Mouse (Mus musculus): ENCODE results near the gene Insig2. TPM values are rescaled to one million over a fixed set of nuclear protein-coding genes. Genes with fewer than 3 reads are reported as not detected.

Gene Insig2
- polyA plus RNA-seq, 1 experiment from 2014 or later: 42.8 TPM

- Histone ChIP-seq H3K4me2 (replicated peaks; ENCODE audit: low read depth) (no peak overlapping the region), H3K27me3 (ENCODE audit: control insufficient read depth, insufficient read depth, low read length) (no peaks in the 10 kb centered on the region), H3K4me3 (ENCODE audit: low read depth, low read length) (no peak overlapping the region), H3K9ac (ENCODE audit: low read length) (no peak overlapping the region), H3K36me3 (ENCODE audit: control insufficient read depth, insufficient read depth, low read length) (no peaks in the 10 kb centered on the region), H3K9me3 (ENCODE audit: control insufficient read depth, low read length) (no peaks in the 10 kb centered on the region), H3K4me1 (replicated peaks; ENCODE audit: control insufficient read depth, insufficient read depth) (no peaks in the 10 kb centered on the region), H3K27ac (replicated peaks) (no peak overlapping the region)
- no peak for TF ChIP-seq CTCF (IDR thresholded peaks at IDR 0.05; ENCODE audit: low read depth)
- no peak for TF ChIP-seq EP300 (optimal IDR thresholded peaks at IDR 0.05)
- no peak for ATAC-seq (ENCODE audit: low FRiP score, low TSS enrichment)
- WGBS: 97% methylated on average over 1 of the region's 1 CpGs
- no peak for DNase-seq (ENCODE audit: low spot score)
Measured at GRCm38 (mm10) chr1:121372656-121373055, 40.3 kb upstream of the Insig2 start.

- no peak for TF ChIP-seq EP300 (optimal IDR thresholded peaks at IDR 0.05)
- no peak for TF ChIP-seq CTCF (IDR thresholded peaks at IDR 0.05; ENCODE audit: low read depth)
- WGBS: 28% methylated on average over 12 of the region's 12 CpGs
- Histone ChIP-seq H3K27ac (replicated peaks) (no peak overlapping the region), H3K27me3 (ENCODE audit: control insufficient read depth, insufficient read depth, low read length) (no peaks in the 10 kb centered on the region), H3K9me3 (ENCODE audit: control insufficient read depth, low read length) (no peaks in the 10 kb centered on the region), H3K4me3 (ENCODE audit: low read depth, low read length) (no peak overlapping the region), H3K4me1 (replicated peaks; ENCODE audit: control insufficient read depth, insufficient read depth) (no peaks in the 10 kb centered on the region), H3K36me3 (ENCODE audit: control insufficient read depth, insufficient read depth, low read length) (no peaks in the 10 kb centered on the region), H3K4me2 (replicated peaks; ENCODE audit: low read depth) (no peak overlapping the region), H3K9ac (ENCODE audit: low read length) (no peak overlapping the region)
- ATAC-seq (ENCODE audit: low FRiP score, low TSS enrichment) (no peak), DNase-seq (ENCODE audit: low spot score) (no peak)
Measured at GRCm38 (mm10) chr1:121371449-121371848, 39.1 kb upstream of the Insig2 start.

GRCm38 (mm10) chr1:121367257-121367656 lies 34.9 kb upstream of the Insig2 start:
- ATAC-seq (ENCODE audit: low FRiP score, low TSS enrichment) (no peak), DNase-seq (ENCODE audit: low spot score) (no peak)
- Histone ChIP-seq H3K4me3 (ENCODE audit: low read depth, low read length) (no peak overlapping the region), H3K9me3 (ENCODE audit: control insufficient read depth, low read length) (no peaks in the 10 kb centered on the region), H3K4me1 (replicated peaks; ENCODE audit: control insufficient read depth, insufficient read depth) (no peaks in the 10 kb centered on the region), H3K27ac (replicated peaks) (no peak overlapping the region), H3K4me2 (replicated peaks; ENCODE audit: low read depth) (no peak overlapping the region), H3K9ac (ENCODE audit: low read length) (no peak overlapping the region), H3K27me3 (ENCODE audit: control insufficient read depth, insufficient read depth, low read length) (no peaks in the 10 kb centered on the region), H3K36me3 (ENCODE audit: control insufficient read depth, insufficient read depth, low read length) (no peaks in the 10 kb centered on the region)
- 36% methylated on average over 9 of the region's 9 CpGs for WGBS
- TF ChIP-seq CTCF (IDR thresholded peaks at IDR 0.05; ENCODE audit: low read depth): no peak
- TF ChIP-seq EP300 (optimal IDR thresholded peaks at IDR 0.05): no peak

GRCm38 (mm10) chr1:121360561-121360960 lies 28.2 kb upstream of the Insig2 start:
- H3K36me3 ChIP-seq (ENCODE audit: control insufficient read depth, insufficient read depth, low read length): no peaks in the 10 kb centered on the region
- DNase-seq (ENCODE audit: low spot score) (no peak), ATAC-seq (ENCODE audit: low FRiP score, low TSS enrichment) (peak; percentile 59)
- no peak for TF ChIP-seq CTCF (IDR thresholded peaks at IDR 0.05; ENCODE audit: low read depth)
- no peak for TF ChIP-seq EP300 (optimal IDR thresholded peaks at IDR 0.05)
- no peaks in the 10 kb centered on the region for H3K9me3 ChIP-seq (ENCODE audit: control insufficient read depth, low read length)
- H3K27me3 ChIP-seq (ENCODE audit: control insufficient read depth, insufficient read depth, low read length): no peaks in the 10 kb centered on the region
- no peak overlapping the region for H3K9ac ChIP-seq (ENCODE audit: low read length)
- WGBS: 32% methylated on average over 4 of the region's 4 CpGs
- no peak overlapping the region for H3K27ac ChIP-seq (replicated peaks)
- no peak overlapping the region for H3K4me3 ChIP-seq (ENCODE audit: low read depth, low read length)
- H3K4me2 ChIP-seq (replicated peaks; ENCODE audit: low read depth): no peak overlapping the region
- H3K4me1 ChIP-seq (replicated peaks; ENCODE audit: control insufficient read depth, insufficient read depth): no peaks in the 10 kb centered on the region

- no peak for TF ChIP-seq EP300 (optimal IDR thresholded peaks at IDR 0.05)
- TF ChIP-seq CTCF (IDR thresholded peaks at IDR 0.05; ENCODE audit: low read depth): no peak
- Histone ChIP-seq H3K4me3 (ENCODE audit: low read depth, low read length) (no peak overlapping the region), H3K27me3 (ENCODE audit: control insufficient read depth, insufficient read depth, low read length) (no peaks in the 10 kb centered on the region), H3K4me2 (replicated peaks; ENCODE audit: low read depth) (no peak overlapping the region), H3K4me1 (replicated peaks; ENCODE audit: control insufficient read depth, insufficient read depth) (no peaks in the 10 kb centered on the region), H3K27ac (replicated peaks) (no peak overlapping the region; the same call in 1 of the 2 replicates), H3K9me3 (ENCODE audit: control insufficient read depth, low read length) (no peaks in the 10 kb centered on the region), H3K9ac (ENCODE audit: low read length) (no peak overlapping the region), H3K36me3 (ENCODE audit: control insufficient read depth, insufficient read depth, low read length) (no peaks in the 10 kb centered on the region)
- DNase-seq (ENCODE audit: low spot score): peak; percentile 25
- 0 out of 2 replicates have a peak, but pooled peaks have one; percentile 43 for ATAC-seq (ENCODE audit: low FRiP score, low TSS enrichment)
- WGBS: 69% methylated on average over 12 of the region's 12 CpGs
Measured at GRCm38 (mm10) chr1:121359680-121360079, 27.3 kb upstream of the Insig2 start.

- no peak overlapping the region for H3K4me3 ChIP-seq (ENCODE audit: low read depth, low read length)
- no peaks in the 10 kb centered on the region for H3K36me3 ChIP-seq (ENCODE audit: control insufficient read depth, insufficient read depth, low read length)
- H3K9me3 ChIP-seq (ENCODE audit: control insufficient read depth, low read length): no peaks in the 10 kb centered on the region
- no peak overlapping the region for H3K4me2 ChIP-seq (replicated peaks; ENCODE audit: low read depth)
- no peaks in the 10 kb centered on the region for H3K27me3 ChIP-seq (ENCODE audit: control insufficient read depth, insufficient read depth, low read length)
- H3K4me1 ChIP-seq (replicated peaks; ENCODE audit: control insufficient read depth, insufficient read depth): no peaks in the 10 kb centered on the region
- no peak overlapping the region for H3K27ac ChIP-seq (replicated peaks)
- no peak overlapping the region for H3K9ac ChIP-seq (ENCODE audit: low read length)
- no peak for DNase-seq (ENCODE audit: low spot score)
- no peak for TF ChIP-seq CTCF (IDR thresholded peaks at IDR 0.05; ENCODE audit: low read depth)
- no peak for TF ChIP-seq EP300 (optimal IDR thresholded peaks at IDR 0.05)
- ATAC-seq (ENCODE audit: low FRiP score, low TSS enrichment): no peak
Measured at GRCm38 (mm10) chr1:121353779-121354178, 21.4 kb upstream of the Insig2 start.

Measured in stomach, postnatal 0 days (tissue).